Mouse (Mus musculus) limb, embryonic 11.5 days (tissue): ENCODE measurements at regions not wholly inside any gene's neighbourhood (a gene's known extent, or its start where the extent isn't known, plus 50 kb on each side); places are given as distances from the start of the nearest gene placed in this dataset.
A peak's percentile ranks its signal among the peaks of the same experiment; 100 is the strongest.

Experiments
- ATAC-seq: fragments of 200-750 bp; cut with Nextera tagmentation; 2 replicates; pipeline ENCODE4 v1.8.0; 2017; ENCODE audit warnings: low read depth; ENCODE audit not compliant: insufficient number of reproducible peaks, low FRiP score, low TSS enrichment
- DNase-seq: peaks from one replicate; pipeline ENCODE4 v3.0.0-alpha.2; 2015; ENCODE audit warnings: low spot score
- H3K27ac ChIP-seq: fragments of 300-500 bp; sonication (generic); replicated peaks from 2 replicates; pipeline ENCODE4 v1.5.1; 2014; ENCODE audit warnings: low read depth, mild to moderate bottlenecking, low read length
- H3K27me3 ChIP-seq: fragments of 300-500 bp; sonication (generic); 2 replicates; pipeline ENCODE4 v1.6.1; 2014; ENCODE audit warnings: mild to moderate bottlenecking, low read length, mixed read lengths; ENCODE audit not compliant: control insufficient read depth, insufficient read depth
- H3K36me3 ChIP-seq: fragments of 300-500 bp; sonication (generic); 2 replicates; pipeline ENCODE4 v1.6.1; 2014; ENCODE audit warnings: mild to moderate bottlenecking, low read length, moderate library complexity, mixed read lengths; ENCODE audit not compliant: control insufficient read depth, insufficient read depth
- H3K4me1 ChIP-seq: fragments of 300-500 bp; sonication (generic); 2 replicates; pipeline ENCODE4 v1.6.1; 2014; ENCODE audit warnings: low read length, mixed read lengths; ENCODE audit not compliant: control insufficient read depth, insufficient read depth
- H3K4me2 ChIP-seq: fragments of 300-500 bp; sonication (generic); 2 replicates; pipeline ENCODE4 v1.6.1; 2014; ENCODE audit warnings: low read depth, mild to moderate bottlenecking, moderate library complexity; ENCODE audit not compliant: severe bottlenecking
- H3K4me3 ChIP-seq: fragments of 300-500 bp; sonication (generic); 2 replicates; pipeline ENCODE4 v1.5.1; 2014; ENCODE audit warnings: low read depth, low read length
- H3K9ac ChIP-seq: fragments of 300-500 bp; sonication (generic); 2 replicates; pipeline ENCODE4 v1.6.1; 2014; ENCODE audit warnings: mild to moderate bottlenecking, low read length
- H3K9me3 ChIP-seq: fragments of 300-500 bp; sonication (generic); 2 replicates; pipeline ENCODE4 v1.6.1; 2016; ENCODE audit warnings: low read length; ENCODE audit not compliant: control insufficient read depth
- WGBS: fragments of 180-500 bp; shearing (Covaris S2); extraction: QIAGEN DNeasy Blood & Tissue Kit; methylation state at CpG from one replicate; pipeline ENCODE4 v1.1.7; 2014; 5-methylcytosine and 5-hydroxymethylcytosine counted together

DNA sequence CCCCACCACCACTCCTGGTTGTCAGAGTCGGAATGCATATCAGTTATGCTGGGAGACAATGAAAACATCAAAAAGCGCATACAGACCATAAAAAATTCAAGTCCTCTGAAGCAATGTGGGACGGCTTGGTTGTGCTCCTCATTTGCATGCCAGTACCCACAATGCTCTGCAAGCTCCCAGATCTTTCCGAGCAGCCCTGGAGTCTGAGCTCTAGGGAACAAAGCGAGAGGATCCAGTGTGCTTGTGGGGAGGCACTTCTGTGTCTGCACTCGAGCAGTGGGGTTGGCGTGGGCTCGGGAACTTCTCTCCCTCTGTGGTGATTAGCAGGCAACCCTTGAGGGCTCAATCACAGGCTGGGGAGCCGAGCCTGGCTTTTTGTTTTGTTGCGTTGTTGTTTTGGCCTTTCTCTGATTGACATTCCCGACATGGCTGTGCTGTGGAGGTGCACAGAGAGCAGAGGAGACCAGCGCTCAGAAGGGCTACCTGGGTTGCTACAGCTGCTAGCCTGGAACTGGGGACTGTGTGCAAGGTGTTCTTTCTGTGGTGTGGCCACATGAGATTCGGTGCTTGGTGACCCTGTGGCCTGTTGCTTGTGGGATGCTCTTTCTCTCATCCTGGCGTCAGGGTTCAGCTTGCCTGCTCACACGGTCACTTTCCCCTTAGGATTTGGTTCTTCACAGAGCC is 66.1 kb upstream of the Habp2 start:
- 74% methylated on average over 15 of the region's 15 CpGs for WGBS
- Histone ChIP-seq H3K9me3 (no peaks in the 10 kb centered on the region), H3K4me3 (no peak overlapping the region), H3K27me3 (no peaks in the 10 kb centered on the region), H3K36me3 (no peaks in the 10 kb centered on the region), H3K9ac (no peak overlapping the region), H3K4me1 (peaks cover 41% of the 10 kb centered on the region), H3K4me2 (no peak overlapping the region), H3K27ac (no peak overlapping the region)
- ATAC-seq (no peak), DNase-seq (no peak)

DNA sequence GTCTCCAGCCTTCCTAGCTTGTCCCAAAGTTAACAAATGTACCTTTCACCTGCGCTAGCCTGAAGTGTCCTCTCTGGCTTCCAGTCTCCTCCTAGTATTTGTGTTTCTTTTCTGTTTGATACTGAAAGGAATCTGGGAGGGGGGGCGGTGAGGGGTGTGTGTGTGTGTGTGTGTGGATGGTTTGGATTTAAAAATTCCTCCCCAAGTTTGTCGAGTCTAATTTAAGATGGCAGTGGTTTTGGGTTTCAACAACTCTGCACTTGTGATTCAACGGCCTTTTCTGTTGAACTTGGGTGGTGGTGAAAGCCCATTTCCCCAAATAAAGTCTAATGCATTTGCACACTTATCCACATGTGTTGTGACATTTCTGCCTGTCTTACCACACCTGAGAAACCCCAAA is 64.4 kb upstream of the Habp2 start:
- ATAC-seq (peak; percentile 6; the same call in 1 of the 2 replicates), DNase-seq (no peak)
- Histone ChIP-seq H3K27ac (no peak overlapping the region), H3K9me3 (no peaks in the 10 kb centered on the region), H3K27me3 (no peaks in the 10 kb centered on the region), H3K36me3 (no peaks in the 10 kb centered on the region), H3K4me2 (no peak overlapping the region), H3K9ac (no peak overlapping the region), H3K4me1 (peaks cover 38% of the 10 kb centered on the region), H3K4me3 (no peak overlapping the region)
- WGBS = 62% methylated on average over 4 of the region's 4 CpGs

DNA sequence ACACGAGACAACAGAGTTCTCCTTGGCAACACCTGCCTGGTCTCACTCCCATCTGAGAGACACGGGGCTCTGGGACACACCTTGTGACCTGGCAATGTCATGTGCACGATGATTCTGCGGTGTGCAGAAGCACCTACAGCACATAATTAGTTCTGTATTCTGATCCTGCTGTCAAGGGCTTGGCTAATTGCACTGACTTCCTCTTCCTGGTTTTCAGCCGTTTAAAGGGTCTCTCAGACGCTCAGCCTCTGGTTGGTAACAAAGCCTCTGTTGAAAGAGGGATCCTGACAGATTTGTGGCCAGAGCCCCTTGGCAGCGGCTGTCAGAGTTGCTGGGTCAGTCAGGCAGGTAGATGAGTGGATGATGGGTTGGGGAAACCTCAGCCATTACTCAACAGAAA is 61.9 kb upstream of the Habp2 start:
- no peak overlapping the region for H3K4me3 ChIP-seq
- no peaks in the 10 kb centered on the region for H3K9me3 ChIP-seq
- no peaks in the 10 kb centered on the region for H3K27me3 ChIP-seq
- H3K4me2 ChIP-seq = no peak overlapping the region; the same call in 1 of the 2 replicates
- no peaks in the 10 kb centered on the region for H3K36me3 ChIP-seq
- 14% methylated on average over 7 of the region's 7 CpGs for WGBS
- no peak overlapping the region for H3K9ac ChIP-seq
- H3K4me1 ChIP-seq = peaks cover 26% of the 10 kb centered on the region
- ATAC-seq (no peak), DNase-seq (no peak)
- no peak overlapping the region for H3K27ac ChIP-seq

DNA sequence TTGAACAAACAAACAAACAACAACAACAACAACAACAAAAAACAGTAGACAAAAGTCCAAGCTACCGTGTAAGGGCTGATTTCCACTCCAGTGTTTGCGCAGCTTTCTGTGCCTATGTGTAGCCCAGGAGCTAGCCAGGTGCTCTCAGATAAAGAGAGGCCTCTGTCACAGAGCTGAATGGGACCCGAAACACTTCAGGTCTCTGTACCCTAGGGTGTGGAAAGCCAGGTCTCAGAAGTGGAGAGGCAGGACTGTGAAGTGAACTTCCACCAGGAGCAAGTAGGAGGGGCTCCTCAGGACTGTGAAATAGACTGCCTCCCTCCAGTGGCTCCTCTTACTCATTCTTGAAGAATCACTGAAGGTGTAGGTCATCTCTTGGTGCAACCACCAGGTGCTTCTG is 61.4 kb upstream of the Habp2 start:
- ATAC-seq = no peak
- no peak overlapping the region for H3K9ac ChIP-seq
- H3K4me2 ChIP-seq = no peak overlapping the region
- 92% methylated on average over 3 of the region's 3 CpGs for WGBS
- H3K9me3 ChIP-seq = no peaks in the 10 kb centered on the region
- no peaks in the 10 kb centered on the region for H3K27me3 ChIP-seq
- peaks cover 26% of the 10 kb centered on the region for H3K4me1 ChIP-seq
- no peak overlapping the region for H3K27ac ChIP-seq
- DNase-seq = no peak
- H3K4me3 ChIP-seq = no peak overlapping the region
- no peaks in the 10 kb centered on the region for H3K36me3 ChIP-seq

DNA sequence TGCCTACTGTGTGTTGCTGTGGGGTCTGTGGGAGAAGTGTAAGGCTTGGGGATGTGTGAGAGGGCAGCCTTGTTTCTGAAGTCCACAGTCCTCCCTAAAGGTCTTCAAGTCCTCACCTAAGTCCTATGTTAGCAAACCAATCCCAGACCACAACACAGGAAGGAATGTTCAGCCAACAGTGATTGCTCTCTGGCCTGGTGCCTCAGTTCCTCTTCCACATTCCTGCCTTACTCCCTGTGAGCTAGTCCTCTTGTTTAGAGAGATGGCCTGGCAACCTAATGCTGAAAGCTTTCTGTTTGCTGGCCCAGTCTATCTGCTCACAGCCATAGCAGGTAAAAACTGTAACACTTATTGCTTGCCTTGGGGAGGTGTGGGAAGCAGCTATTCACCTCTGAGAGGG is 58.4 kb upstream of the Habp2 start:
- no peak for ATAC-seq
- no peak overlapping the region for H3K27ac ChIP-seq
- H3K9me3 ChIP-seq = no peaks in the 10 kb centered on the region; the same call in 1 of the 2 replicates
- H3K4me1 ChIP-seq = peaks cover 13% of the 10 kb centered on the region
- H3K36me3 ChIP-seq = no peaks in the 10 kb centered on the region
- H3K4me2 ChIP-seq = no peak overlapping the region
- H3K27me3 ChIP-seq = no peaks in the 10 kb centered on the region
- no peak overlapping the region for H3K4me3 ChIP-seq
- no peak for DNase-seq
- H3K9ac ChIP-seq = no peak overlapping the region

DNA sequence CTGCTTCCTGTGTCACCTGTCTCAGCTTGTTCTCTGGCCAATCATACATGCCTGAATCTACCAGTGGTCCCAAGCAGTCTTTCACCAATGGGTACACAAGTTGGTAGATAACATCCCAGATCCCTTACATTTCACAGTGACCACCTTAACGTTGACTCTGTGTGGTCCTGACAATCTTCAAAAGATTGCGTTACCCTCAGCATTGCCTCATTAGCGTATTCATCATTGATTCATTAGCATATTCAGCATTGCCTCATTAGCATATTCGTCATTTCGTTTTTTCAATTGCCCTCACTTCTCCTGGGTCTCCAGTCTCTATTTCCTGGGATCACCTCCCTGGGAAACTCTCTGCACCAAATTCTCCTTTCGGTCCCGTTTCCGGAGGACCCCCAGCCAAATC is 55.5 kb upstream of the Habp2 start:
- H3K4me2 ChIP-seq = no peak overlapping the region
- DNase-seq = no peak
- H3K27me3 ChIP-seq = no peaks in the 10 kb centered on the region
- no peak overlapping the region for H3K4me3 ChIP-seq
- 0 out of 2 replicates have a peak, but pooled peaks cover 2% of the 10 kb centered on the region for H3K4me1 ChIP-seq
- H3K36me3 ChIP-seq = no peaks in the 10 kb centered on the region
- no peak overlapping the region for H3K9ac ChIP-seq
- no peak overlapping the region; the same call in 1 of the 2 replicates for H3K27ac ChIP-seq
- ATAC-seq = no peak
- 83% methylated on average over 8 of the region's 8 CpGs for WGBS
- no peaks in the 10 kb centered on the region; the same call in 1 of the 2 replicates for H3K9me3 ChIP-seq

DNA sequence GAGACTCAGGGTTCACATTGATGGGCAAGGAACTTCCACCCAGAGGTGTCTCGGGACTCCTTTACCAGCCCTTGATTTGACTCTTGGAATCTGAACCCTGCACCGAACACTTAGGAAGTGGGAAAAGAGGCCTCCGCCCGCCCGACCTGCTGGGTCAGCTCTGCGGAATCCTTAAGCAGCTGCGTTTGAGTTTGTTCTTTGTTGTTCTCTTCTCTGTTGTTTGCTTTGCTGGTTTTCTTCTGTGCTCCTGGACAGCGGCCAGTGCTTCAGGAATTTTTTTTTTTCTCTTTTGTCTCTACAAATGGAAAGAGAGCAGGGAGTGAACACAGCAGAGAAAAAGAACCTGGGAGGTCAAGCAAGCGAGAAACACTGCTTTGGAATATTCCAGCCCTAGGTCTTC is 55.1 kb upstream of the Habp2 start:
- Histone ChIP-seq H3K4me1 (0 out of 2 replicates have a peak, but pooled peaks cover 2% of the 10 kb centered on the region), H3K36me3 (no peaks in the 10 kb centered on the region), H3K4me2 (no peak overlapping the region), H3K4me3 (no peak overlapping the region), H3K27ac (no peak overlapping the region; the same call in 1 of the 2 replicates), H3K9ac (no peak overlapping the region), H3K27me3 (no peaks in the 10 kb centered on the region), H3K9me3 (no peaks in the 10 kb centered on the region; the same call in 1 of the 2 replicates)
- DNase-seq (no peak), ATAC-seq (no peak)
- whole genome bisulfite sequencing = 71% methylated on average over 9 of the region's 9 CpGs

DNA sequence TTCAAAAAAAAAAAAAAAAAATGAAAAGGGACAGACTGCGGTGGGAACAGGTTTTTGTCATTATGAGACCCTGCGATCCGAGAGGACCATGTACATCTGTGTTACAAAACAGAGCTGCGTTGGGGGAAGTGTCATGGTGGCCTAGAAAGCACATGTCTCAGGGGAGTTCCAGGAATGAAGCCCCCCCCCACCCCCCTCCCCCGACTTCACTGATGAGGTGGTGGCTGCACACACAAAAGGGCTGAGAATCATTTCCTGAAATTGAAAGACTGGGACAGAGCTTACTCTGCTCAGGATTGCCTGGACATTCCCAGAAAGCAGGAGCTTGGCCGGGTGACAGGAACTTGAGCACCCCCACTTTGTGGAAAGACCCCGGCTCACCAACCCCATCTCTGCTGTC is 54.7 kb upstream of the Habp2 start:
- no peak overlapping the region for H3K9ac ChIP-seq
- no peak overlapping the region for H3K27ac ChIP-seq
- no peak overlapping the region for H3K4me2 ChIP-seq
- 57% methylated on average over 7 of the region's 7 CpGs for WGBS
- H3K27me3 ChIP-seq = no peaks in the 10 kb centered on the region
- ATAC-seq (0 out of 2 replicates have a peak, but pooled peaks have one; percentile 39), DNase-seq (no peak)
- H3K4me1 ChIP-seq = 0 out of 2 replicates have a peak, but pooled peaks cover 2% of the 10 kb centered on the region
- H3K36me3 ChIP-seq = no peaks in the 10 kb centered on the region
- no peak overlapping the region for H3K4me3 ChIP-seq
- H3K9me3 ChIP-seq = no peaks in the 10 kb centered on the region; the same call in 1 of the 2 replicates

DNA sequence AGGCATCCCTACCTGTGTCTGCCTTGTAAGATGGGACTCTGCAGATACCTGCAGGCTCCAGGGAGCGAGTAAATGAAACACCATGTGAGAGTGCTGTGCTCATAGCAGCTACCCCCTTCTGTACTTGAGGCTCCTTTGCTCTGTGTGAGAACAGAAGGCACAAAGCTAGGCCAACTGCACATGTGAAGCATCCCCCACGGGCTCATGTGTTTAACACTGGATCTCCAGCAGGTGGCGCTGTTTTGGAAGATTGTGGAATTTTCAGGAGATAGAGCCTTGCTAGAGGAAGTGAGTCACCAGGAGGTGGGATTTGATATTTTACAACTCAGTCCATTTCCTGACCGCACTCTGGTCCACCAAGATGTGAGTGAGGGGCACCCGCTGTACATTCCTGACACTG is 54.0 kb upstream of the Habp2 start:
- H3K4me1 ChIP-seq = 0 out of 2 replicates have a peak, but pooled peaks cover 2% of the 10 kb centered on the region
- no peak overlapping the region for H3K4me2 ChIP-seq
- no peak overlapping the region for H3K9ac ChIP-seq
- no peak for ATAC-seq
- WGBS = 96% methylated on average over 5 of the region's 5 CpGs
- no peak for DNase-seq
- H3K27ac ChIP-seq = no peak overlapping the region
- no peaks in the 10 kb centered on the region; the same call in 1 of the 2 replicates for H3K9me3 ChIP-seq
- no peak overlapping the region for H3K4me3 ChIP-seq
- H3K36me3 ChIP-seq = no peaks in the 10 kb centered on the region
- no peaks in the 10 kb centered on the region for H3K27me3 ChIP-seq
